Mouse (Mus musculus) kidney, adult 8-10 months (tissue): ENCODE results near the gene Fbxo31.

Source experiments
- DNase-seq, 2 experiments: peaks; one replicate each; pipeline ENCODE4 v3.0.0; 2022

Fbxo31 gene

GRCm38 (mm10) chr8:121588750-121589149 is 10.1 kb upstream of the Fbxo31 start:
- DNase-seq = no peak

GRCm38 (mm10) chr8:121585159-121585825 is 6.7 kb upstream of the Fbxo31 start:
- DNase-seq = peak; percentile 100

DNA sequence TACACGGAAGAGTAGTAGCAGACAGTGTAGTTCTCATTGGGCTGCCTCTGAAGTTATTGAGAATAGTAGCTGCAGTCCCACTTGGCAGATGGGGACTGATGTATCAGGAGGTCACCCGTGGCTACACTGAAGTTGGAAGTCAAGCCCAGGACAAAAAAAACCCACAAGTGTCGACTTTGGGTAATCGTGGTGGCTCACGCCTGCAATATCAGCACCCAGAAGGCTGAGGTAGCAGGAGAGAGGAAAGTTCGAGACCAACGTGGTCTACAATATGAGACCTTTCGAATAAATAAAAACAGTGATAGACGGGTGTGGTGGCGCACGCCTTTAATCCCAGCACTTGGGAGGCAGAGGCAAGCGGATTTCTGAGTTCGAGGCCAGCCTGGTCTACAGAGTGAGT is 6.1 kb upstream of the Fbxo31 start:
- no peak for DNase-seq

DNA sequence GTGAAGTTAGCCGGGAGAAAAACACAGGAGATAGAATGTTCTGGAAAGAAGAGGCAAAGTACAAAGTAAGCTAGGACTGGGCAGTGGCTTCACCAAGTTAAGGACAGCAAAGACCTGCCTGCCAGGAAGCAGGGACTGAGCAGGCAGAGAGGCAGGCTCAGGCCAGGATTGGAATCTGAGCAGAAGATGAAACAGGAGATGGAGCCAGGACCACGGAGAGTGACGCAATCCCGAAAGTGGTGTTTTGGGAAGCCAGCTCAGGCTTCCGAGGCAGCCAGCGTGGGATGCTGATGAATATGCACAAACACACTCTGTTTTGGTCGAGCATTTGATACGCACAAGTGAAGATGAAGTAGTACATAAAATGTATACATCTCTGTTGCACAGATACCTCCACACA is 5.0 kb upstream of the Fbxo31 start:
- no peak for DNase-seq

GRCm38 (mm10) chr8:121580465-121580864 is 1.9 kb upstream of the Fbxo31 start:
- no peak for DNase-seq

DNA sequence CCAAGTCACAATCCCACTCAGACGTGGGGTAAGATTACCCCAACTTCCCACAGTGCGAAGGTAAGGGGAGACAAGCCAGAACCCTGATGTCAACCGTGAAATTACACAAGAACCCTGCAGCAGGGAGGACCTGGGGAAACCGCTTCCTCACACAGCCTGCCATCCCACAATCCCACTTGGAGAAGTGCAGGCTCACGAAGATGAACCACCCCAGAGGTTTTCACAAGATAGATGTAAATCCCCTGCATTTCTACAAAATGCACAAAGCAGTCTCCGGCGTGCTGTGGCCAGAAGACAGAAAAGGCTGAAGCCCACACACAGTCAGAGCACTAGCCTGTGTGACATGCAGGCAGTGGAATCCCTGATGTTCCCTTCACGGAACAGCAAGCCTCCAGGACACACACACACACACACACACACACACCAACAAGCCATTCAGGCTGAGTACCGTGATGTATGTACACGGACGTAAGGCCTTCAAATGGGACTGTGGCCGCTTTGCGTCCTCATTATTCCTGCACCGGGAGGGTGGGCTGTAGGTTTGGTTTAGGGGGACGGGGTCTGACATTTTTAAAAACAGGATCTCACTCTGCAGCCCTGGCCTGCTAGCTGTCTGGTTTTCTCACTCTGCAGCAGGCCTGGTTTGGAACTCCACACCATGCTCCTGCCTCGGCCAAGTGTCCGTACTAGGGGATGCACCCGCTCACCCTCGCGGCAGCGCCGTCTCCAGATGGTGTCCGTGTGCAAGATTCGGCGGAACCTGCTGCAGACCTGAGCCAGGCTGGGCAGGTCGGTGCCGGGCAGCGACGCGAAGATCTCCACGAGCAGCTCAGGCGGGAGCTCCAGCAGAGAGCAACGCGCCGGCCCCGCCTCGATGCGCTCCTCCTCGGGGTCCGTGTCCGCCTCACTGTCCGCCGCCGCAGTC is 593 bp downstream of the Fbxo31 start:
- DNase-seq = no peak

- DNase-seq = no peak
Measured at GRCm38 (mm10) chr8:121575661-121576060, 2.9 kb downstream of the Fbxo31 start.

GRCm38 (mm10) chr8:121573275-121573674 is 5.3 kb downstream of the Fbxo31 start:
- DNase-seq = peak in 1 of 2 experiments; percentile 34

GRCm38 (mm10) chr8:121572121-121572520 is 6.5 kb downstream of the Fbxo31 start:
- DNase-seq = no peak

GRCm38 (mm10) chr8:121570801-121571200 is 7.8 kb downstream of the Fbxo31 start:
- no peak for DNase-seq

DNA sequence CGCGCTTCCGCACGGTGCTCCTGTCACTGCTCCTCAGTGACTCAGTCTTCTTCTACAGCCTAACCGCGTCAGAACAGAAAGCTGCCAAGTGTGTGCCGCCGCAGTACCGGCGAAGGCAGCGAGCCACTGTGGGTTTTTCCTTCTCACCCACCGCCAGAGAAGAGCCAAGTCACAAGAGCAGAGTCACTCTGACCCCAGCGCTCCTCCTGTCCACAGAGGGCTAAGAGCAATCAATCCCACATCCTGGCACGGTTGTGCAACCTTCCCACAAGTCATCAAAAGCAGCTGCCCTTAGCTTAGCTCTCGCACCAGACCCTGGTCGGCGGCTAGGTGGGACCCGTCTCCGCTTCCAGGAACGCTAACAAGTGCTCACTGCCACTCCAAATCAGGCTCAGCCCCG is 8.3 kb downstream of the Fbxo31 start:
- no peak for DNase-seq

GRCm38 (mm10) chr8:121568321-121568720 is 10.3 kb downstream of the Fbxo31 start:
- no peak for DNase-seq

DNA sequence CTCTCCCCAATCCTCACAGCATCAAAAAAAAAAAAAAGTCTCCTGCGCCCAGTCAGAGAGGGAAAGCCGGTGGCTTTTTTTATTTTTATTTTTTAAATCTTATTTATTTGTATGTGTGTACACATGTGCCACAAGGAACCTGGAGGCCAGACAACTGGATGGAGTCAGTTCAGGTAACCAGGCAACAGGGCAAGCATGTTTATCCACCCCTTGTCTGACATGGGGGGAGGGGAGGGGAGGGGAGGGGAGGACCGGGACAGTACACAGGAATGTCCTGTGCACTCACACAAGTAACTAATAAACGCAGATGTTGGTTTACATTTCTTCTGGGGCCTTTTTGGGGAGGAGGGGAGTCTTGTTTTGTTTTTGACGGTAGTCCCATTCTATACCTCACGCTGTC is 14.9 kb downstream of the Fbxo31 start:
- no peak for DNase-seq

DNA sequence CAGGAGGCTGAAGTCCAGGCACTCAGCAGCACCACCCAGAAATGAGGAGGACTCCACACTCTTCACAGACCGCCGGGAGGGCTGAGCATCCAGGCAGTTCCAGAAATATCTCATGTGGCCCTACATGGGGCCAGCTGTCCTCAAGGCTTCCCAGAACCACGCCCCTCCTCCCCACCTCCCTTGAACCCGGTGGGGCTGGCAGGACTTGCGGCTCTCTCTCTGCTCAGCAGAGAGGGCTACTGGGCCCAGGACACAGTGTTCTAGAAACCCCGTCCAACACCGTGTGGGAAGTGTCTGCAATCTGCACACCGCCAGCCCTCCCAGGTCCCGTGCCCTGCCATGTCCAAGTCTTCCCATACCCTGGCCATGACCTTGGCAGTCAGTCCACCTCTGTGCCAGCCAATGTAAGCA is 15.7 kb downstream of the Fbxo31 start:
- peak; percentile 15 to 29 for DNase-seq

DNA sequence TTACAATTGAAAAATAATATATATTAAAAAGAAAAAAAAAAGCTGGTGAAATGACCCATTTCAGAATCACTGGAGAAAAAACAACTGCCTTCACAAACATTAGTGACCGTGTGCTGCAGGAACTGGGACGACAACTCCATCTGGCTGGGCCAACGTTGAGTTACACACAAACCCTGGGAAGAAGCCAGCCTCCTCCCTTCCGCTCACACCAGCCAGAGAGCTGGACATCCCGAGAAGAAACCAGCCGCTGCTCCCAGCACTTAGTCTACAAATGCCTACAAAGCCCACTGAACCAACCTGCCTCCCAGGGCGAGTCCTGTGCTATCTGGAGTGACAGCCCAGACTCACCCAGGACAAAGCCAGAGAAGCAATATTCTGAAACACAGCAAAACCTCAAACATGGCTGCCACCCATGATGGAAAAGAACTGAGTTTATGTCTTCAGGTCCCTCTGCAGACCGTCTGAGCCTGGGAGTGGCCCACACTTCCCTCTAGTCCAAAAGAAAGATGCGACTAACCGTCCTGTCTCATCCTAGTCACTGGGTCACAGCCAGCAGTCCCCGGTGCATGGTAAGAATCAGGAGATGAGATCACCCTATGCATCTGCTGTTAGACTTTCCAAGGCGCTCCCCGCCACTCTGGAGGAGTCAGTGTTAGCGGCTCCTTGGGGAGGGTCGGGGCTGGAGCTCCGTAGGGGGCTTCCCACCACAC is 16.8 kb downstream of the Fbxo31 start:
- no peak for DNase-seq

DNA sequence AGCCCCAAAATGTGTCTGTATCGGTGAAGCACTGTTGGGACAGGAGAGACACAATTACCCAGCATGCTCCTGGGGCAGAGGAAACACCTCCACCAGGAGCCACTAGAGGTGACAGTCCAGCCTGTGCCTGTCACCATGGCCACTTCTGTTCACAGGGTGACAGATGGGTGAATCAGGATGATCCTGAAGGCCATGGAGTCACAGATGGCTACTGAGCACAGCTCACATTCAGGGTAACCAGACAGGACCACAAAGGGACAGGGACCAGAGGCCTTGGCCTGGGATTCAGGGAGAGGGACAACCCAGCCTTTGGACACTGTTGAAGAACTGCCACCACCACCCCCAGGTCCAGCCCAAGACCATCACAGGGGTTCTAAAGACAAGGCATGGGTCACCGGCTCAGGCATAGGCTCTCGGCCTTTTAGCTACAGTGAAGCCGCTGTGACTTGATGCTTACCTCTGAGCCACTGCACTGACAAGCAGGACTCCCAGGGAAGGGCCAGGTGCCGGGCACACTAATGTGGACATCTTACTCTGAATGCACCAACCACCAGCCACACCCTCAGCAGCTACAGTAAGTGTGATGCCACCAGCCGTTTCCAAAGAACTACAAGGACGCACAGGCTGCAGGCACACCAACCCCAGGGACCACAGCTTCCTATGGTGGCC is 18.0 kb downstream of the Fbxo31 start:
- no peak for DNase-seq

DNA sequence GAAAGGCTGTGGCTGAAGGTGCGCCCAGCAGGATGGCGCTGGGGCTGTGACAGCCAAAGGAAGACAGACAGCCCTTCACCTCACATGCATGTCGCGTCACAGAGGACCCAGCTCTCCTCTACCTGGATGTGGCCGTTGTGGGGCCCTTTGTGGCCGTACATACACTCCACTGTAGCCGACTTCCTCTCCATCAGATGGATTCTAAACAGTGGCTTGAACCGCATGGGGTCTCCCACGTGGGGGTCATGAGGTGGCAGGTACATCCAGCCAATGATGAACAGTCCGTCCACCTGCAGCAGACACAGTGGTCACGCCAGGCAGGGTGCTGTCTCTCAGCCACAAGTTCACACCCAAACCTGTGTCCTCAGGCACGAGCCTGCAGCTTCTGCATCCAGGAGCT is 18.8 kb downstream of the Fbxo31 start:
- DNase-seq = no peak

GRCm38 (mm10) chr8:121558538-121558937 is 20.1 kb downstream of the Fbxo31 start:
- DNase-seq = no peak

DNA sequence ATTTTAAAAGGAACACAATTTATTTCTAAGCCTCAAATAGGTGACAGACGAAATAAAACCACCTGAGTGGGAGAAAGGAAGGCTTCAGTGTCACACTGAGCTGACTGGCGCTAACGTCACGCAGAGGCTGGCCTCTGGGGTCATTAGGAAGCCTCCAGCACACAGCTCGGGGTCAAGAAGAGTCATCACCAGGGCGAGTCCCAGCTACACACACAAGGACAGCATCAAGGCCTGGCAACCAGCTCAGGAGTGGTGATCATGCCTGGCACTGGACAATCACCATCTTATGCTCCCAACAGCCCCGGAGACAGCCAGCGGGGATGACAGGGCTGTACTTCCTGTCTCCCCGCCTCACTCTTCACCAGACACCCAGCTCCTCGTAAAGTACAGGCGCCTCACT is 20.9 kb downstream of the Fbxo31 start:
- DNase-seq = no peak

DNA sequence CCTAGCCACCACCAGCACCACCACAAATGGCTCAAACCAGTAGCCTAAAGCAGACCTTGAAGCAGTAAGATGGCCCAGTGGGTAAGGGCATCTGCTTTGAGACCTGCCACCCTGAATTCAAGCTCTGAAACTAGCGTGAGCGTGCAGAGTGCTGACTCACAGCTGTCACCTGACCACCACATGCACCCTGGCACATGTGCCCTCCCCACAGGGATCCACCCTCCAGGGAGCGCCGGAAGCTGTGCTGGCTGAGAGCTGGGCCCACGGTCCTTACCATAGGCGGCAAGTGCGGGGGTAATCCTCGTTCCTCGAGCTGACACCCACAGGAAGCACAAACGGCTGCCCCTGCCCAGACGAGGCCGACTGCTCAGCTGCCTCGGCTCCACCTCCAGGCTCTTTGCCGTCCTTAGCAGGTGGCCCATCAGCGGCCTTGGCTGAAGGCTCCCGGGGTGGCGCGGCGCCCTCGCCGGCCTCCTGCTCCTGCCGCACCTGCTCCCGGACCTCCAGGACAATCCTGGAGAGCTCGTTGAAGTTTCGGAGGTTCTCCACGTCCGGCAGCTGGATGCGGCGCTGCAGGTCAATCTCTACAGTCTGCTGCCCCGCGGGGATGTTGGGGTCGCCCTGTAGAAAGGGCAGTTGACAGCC is 24.7 kb downstream of the Fbxo31 start:
- DNase-seq = no peak

DNA sequence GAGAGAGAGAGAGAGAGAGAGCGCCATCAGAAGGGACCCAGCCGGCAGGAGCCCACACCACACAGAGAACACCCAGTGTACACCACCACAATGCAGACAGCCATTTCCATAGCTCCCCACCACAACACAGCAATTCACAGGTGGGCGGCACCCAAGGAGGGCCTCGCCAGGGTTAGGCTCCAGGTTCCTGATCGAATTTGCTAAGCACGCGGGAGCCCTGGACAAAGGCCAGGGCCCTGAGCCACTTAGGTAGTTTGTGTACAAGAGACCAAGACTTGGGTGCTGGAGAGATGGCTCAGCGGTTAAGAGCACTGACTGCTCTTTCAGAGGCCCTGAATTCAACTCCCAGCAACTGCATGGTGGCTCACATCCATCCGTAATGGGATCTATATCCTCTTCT is 26.1 kb downstream of the Fbxo31 start:
- DNase-seq = no peak
